Mouse (Mus musculus): ENCODE measurements around the gene Tspan17. TPM values are rescaled to one million over a fixed set of nuclear protein-coding genes. Genes with fewer than 3 reads are reported as not detected.
A peak's percentile ranks its signal among the peaks of the same experiment; 100 is the strongest.

The Tspan17 gene
- polyA plus RNA-seq, 1 experiment: 52.0 TPM

- H3K4me1 ChIP-seq (ENCODE audit: control insufficient read depth, insufficient read depth, low read length): no peaks in the 10 kb centered on the region; the same call in 1 of the 2 replicates
- H3K4me3 ChIP-seq (ENCODE audit: insufficient read depth, low read length): peak overlapping the region; percentile 78
- TF ChIP-seq POLR2A (IDR thresholded peaks at IDR 0.05; ENCODE audit: borderline replicate concordance, low read depth, low read length) (no peak), CTCF (IDR thresholded peaks at IDR 0.05; ENCODE audit: low read depth, low read length) (no peak)
- no peak overlapping the region for H3K27ac ChIP-seq (ENCODE audit: insufficient read depth, low read depth, low read length)
Measured at GRCm38 (mm10) chr13:54789561-54790397, 602 bp downstream of the Tspan17 start.

- H3K4me3 ChIP-seq (ENCODE audit: insufficient read depth, low read length): no peak overlapping the region
- TF ChIP-seq POLR2A (IDR thresholded peaks at IDR 0.05; ENCODE audit: borderline replicate concordance, low read depth, low read length) (no peak), CTCF (IDR thresholded peaks at IDR 0.05; ENCODE audit: low read depth, low read length) (0 out of 2 replicates have a peak, but pooled peaks have one; percentile 7)
- no peak overlapping the region for H3K27ac ChIP-seq (ENCODE audit: insufficient read depth, low read depth, low read length)
- no peaks in the 10 kb centered on the region; the same call in 1 of the 2 replicates for H3K4me1 ChIP-seq (ENCODE audit: control insufficient read depth, insufficient read depth, low read length)
Measured at GRCm38 (mm10) chr13:54792259-54793230, 3.4 kb downstream of the Tspan17 start.

GRCm38 (mm10) chr13:54794002-54794577 is 4.9 kb downstream of the Tspan17 start:
- Histone ChIP-seq H3K4me1 (ENCODE audit: control insufficient read depth, insufficient read depth, low read length) (no peaks in the 10 kb centered on the region; the same call in 1 of the 2 replicates), H3K4me3 (ENCODE audit: insufficient read depth, low read length) (no peak overlapping the region), H3K27ac (ENCODE audit: insufficient read depth, low read depth, low read length) (no peak overlapping the region)
- no peak for TF ChIP-seq POLR2A (IDR thresholded peaks at IDR 0.05; ENCODE audit: borderline replicate concordance, low read depth, low read length)
- TF ChIP-seq CTCF (IDR thresholded peaks at IDR 0.05; ENCODE audit: low read depth, low read length): no peak

- Histone ChIP-seq H3K4me3 (ENCODE audit: insufficient read depth, low read length) (no peak overlapping the region), H3K27ac (ENCODE audit: insufficient read depth, low read depth, low read length) (no peak overlapping the region), H3K4me1 (ENCODE audit: control insufficient read depth, insufficient read depth, low read length) (no peaks in the 10 kb centered on the region; the same call in 1 of the 2 replicates)
- TF ChIP-seq POLR2A (IDR thresholded peaks at IDR 0.05; ENCODE audit: borderline replicate concordance, low read depth, low read length): no peak
- TF ChIP-seq CTCF (IDR thresholded peaks at IDR 0.05; ENCODE audit: low read depth, low read length): no peak
Measured at GRCm38 (mm10) chr13:54794843-54795242, 5.7 kb downstream of the Tspan17 start.

- H3K4me1 ChIP-seq (ENCODE audit: control insufficient read depth, insufficient read depth, low read length): no peaks in the 10 kb centered on the region
Measured at GRCm38 (mm10) chr13:54797356-54797755, 8.2 kb downstream of the Tspan17 start.

GRCm38 (mm10) chr13:54797861-54798643 is 8.9 kb downstream of the Tspan17 start:
- H3K4me3 ChIP-seq (ENCODE audit: insufficient read depth, low read length): no peak overlapping the region
- H3K4me1 ChIP-seq (ENCODE audit: control insufficient read depth, insufficient read depth, low read length): no peaks in the 10 kb centered on the region
- TF ChIP-seq POLR2A (IDR thresholded peaks at IDR 0.05; ENCODE audit: borderline replicate concordance, low read depth, low read length) (no peak), CTCF (IDR thresholded peaks at IDR 0.05; ENCODE audit: low read depth, low read length) (no peak)
- no peak overlapping the region for H3K27ac ChIP-seq (ENCODE audit: insufficient read depth, low read depth, low read length)

More at GRCm38 (mm10) chr13:54797356-54797755, 8.2 kb downstream of the Tspan17 start:
- no peak overlapping the region for H3K4me3 ChIP-seq (ENCODE audit: insufficient read depth, low read length)
- TF ChIP-seq POLR2A (IDR thresholded peaks at IDR 0.05; ENCODE audit: borderline replicate concordance, low read depth, low read length): no peak
- TF ChIP-seq CTCF (IDR thresholded peaks at IDR 0.05; ENCODE audit: low read depth, low read length): peak; percentile 71
- no peak overlapping the region for H3K27ac ChIP-seq (ENCODE audit: insufficient read depth, low read depth, low read length)

GRCm38 (mm10) chr13:54798740-54799139 is 9.6 kb downstream of the Tspan17 start:
- Histone ChIP-seq H3K4me3 (ENCODE audit: insufficient read depth, low read length) (no peak overlapping the region), H3K4me1 (ENCODE audit: control insufficient read depth, insufficient read depth, low read length) (no peaks in the 10 kb centered on the region), H3K27ac (ENCODE audit: insufficient read depth, low read depth, low read length) (no peak overlapping the region)
- no peak for TF ChIP-seq POLR2A (IDR thresholded peaks at IDR 0.05; ENCODE audit: borderline replicate concordance, low read depth, low read length)
- TF ChIP-seq CTCF (IDR thresholded peaks at IDR 0.05; ENCODE audit: low read depth, low read length): no peak

GRCm38 (mm10) chr13:54799701-54800100 is 10.5 kb downstream of the Tspan17 start:
- Histone ChIP-seq H3K4me1 (ENCODE audit: control insufficient read depth, insufficient read depth, low read length) (no peaks in the 10 kb centered on the region), H3K27ac (ENCODE audit: insufficient read depth, low read depth, low read length) (no peak overlapping the region), H3K4me3 (ENCODE audit: insufficient read depth, low read length) (no peak overlapping the region)
- TF ChIP-seq POLR2A (IDR thresholded peaks at IDR 0.05; ENCODE audit: borderline replicate concordance, low read depth, low read length): no peak
- TF ChIP-seq CTCF (IDR thresholded peaks at IDR 0.05; ENCODE audit: low read depth, low read length): peak; percentile 89
